Mouse (Mus musculus) lung, embryonic 15.5 days (tissue): ENCODE data around the gene Eif3i. TPM values are rescaled to one million over a fixed set of nuclear protein-coding genes. Genes with fewer than 3 reads are reported as not detected.

Source experiments
- ATAC-seq: fragments of 200-750 bp; cut with Nextera tagmentation; 2 replicates; pipeline ENCODE4 v1.8.0; 2017; ENCODE audit warnings: moderate number of reproducible peaks, borderline replicate concordance; ENCODE audit not compliant: low FRiP score, low TSS enrichment; ENCODE audit errors: extremely low read depth
- H3K27ac ChIP-seq: fragments of 300-500 bp; sonication (generic); 2 replicates; pipeline ENCODE4 v1.5.1; 2015; ENCODE audit warnings: moderate library complexity, mild to moderate bottlenecking, inconsistent platforms
- H3K27me3 ChIP-seq: fragments of 300-500 bp; sonication (generic); 2 replicates; pipeline ENCODE4 v1.6.1; 2015; ENCODE audit warnings: inconsistent platforms
- H3K36me3 ChIP-seq: fragments of 300-500 bp; sonication (generic); 2 replicates; pipeline ENCODE4 v1.6.1; 2015; ENCODE audit warnings: inconsistent platforms
- H3K4me1 ChIP-seq: fragments of 300-500 bp; sonication (generic); 2 replicates; pipeline ENCODE4 v1.6.1; 2015; ENCODE audit warnings: inconsistent platforms
- H3K4me2 ChIP-seq: fragments of 300-500 bp; sonication (generic); 2 replicates; pipeline ENCODE4 v1.6.1; 2015; ENCODE audit warnings: inconsistent platforms, mild to moderate bottlenecking, moderate library complexity
- H3K4me3 ChIP-seq: fragments of 300-500 bp; sonication (generic); 2 replicates; pipeline ENCODE4 v1.5.1; 2015; ENCODE audit warnings: mild to moderate bottlenecking, inconsistent platforms
- H3K9ac ChIP-seq: fragments of 300-500 bp; sonication (generic); 2 replicates; pipeline ENCODE4 v1.6.1; 2015; ENCODE audit warnings: inconsistent platforms
- H3K9me3 ChIP-seq: fragments of 300-500 bp; sonication (generic); 2 replicates; pipeline ENCODE4 v1.6.1; 2016; ENCODE audit warnings: inconsistent platforms
- WGBS: fragments of 180-500 bp; shearing (Covaris S2); methylation state at CpG from one replicate; pipeline ENCODE4 v1.1.7; 2015; 5-methylcytosine and 5-hydroxymethylcytosine counted together
- polyA plus RNA-seq: library from polyadenylated mRNA; unstranded; fragments of >200 nt; fragmentation: Nextera tagmentation; extraction: Ambion mirVana; gene quantifications from 2 replicates; pipeline ENCODE4 v1.2.1, GENCODE M21; 2015

The Eif3i gene
- 259 and 262 TPM in 2 replicates for polyA plus RNA-seq

DNA sequence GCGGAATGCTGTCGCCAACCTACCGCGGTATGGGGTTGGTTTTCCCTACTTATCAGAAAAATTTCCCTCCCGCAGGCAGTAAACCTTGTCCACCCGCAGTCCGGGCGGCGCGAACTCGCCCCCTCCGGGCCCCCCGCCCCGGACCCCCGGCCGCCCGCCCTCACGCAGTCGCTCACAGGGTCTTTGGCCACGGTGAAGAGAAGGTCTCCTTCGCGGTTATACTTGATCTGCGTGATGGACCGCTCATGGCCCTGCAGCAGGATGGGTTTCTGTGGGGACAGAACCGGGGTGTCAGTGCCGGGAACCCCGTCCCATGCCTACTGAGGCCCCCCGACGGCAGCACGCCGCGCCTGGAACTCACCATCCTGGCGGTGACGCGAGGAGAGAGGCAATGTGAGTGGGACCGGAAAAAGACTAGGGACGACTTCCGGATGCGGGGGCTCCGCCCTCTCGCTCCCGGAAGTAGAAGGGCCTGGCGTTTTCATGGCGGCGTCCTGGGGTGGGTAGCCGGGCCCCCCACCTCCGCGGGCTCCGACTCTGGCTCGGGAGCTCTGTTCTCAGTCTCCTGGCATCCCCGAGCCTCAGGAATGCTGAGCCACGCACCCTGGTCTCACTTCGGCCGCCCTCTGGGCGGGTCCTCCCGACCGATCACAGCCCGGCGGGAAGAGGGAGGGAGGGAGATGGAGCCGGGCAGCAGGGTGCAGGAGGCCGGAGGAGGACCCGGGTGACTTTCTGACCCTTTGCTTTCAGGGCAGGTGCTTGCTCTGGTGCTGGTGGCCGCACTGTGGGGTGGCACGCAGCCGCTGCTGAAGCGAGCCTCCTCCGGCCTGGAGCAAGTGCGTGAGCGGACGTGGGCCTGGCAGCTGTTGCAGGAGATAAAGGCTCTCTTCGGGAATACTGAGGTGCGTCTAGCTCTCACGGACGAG is at the start of gene Eif3i, which contains the start of gene Tmem234:
Gene Eif3i (minus strand): TSS at position 416 of the 926 bp plus-strand sequence.
Gene Tmem234 (plus strand): TSS at position 436 of the 926 bp plus-strand sequence.
- Histone ChIP-seq H3K36me3 (peaks cover 43% of the 10 kb centered on the region), H3K4me2 (peak within 1 kb of the TSS; percentile 77), H3K27ac (peak within 1 kb of the TSS; percentile 49), H3K27me3 (no peaks in the 10 kb centered on the region), H3K4me3 (peak within 1 kb of the TSS; percentile 64), H3K4me1 (peaks cover 24% of the 10 kb centered on the region), H3K9ac (peak within 1 kb of the TSS; percentile 67), H3K9me3 (no peaks in the 10 kb centered on the region)
- peak; percentile 87 for ATAC-seq
- under 1% methylated on average over 70 of the region's 74 CpGs for WGBS

- Histone ChIP-seq H3K9me3 (no peaks in the 10 kb centered on the region), H3K36me3 (peaks cover 90% of the 10 kb centered on the region), H3K27ac (no peak overlapping the region), H3K4me3 (no peak overlapping the region), H3K4me2 (no peak overlapping the region), H3K9ac (no peak overlapping the region), H3K27me3 (no peaks in the 10 kb centered on the region), H3K4me1 (no peaks in the 10 kb centered on the region)
- WGBS, result 81% methylated on average over 1 of the region's 1 CpGs
- ATAC-seq, result no peak
Measured at GRCm38 (mm10) chr4:129648656-129649055, 48.2 kb upstream of the Eif3i start.

- ATAC-seq, result no peak
- H3K9ac ChIP-seq, result no peak overlapping the region
- no peak overlapping the region for H3K4me3 ChIP-seq
- peaks cover 59% of the 10 kb centered on the region for H3K36me3 ChIP-seq
- no peak overlapping the region for H3K4me2 ChIP-seq
- peaks cover 6% of the 10 kb centered on the region; the same call in 1 of the 2 replicates for H3K4me1 ChIP-seq
- H3K9me3 ChIP-seq, result no peaks in the 10 kb centered on the region
- H3K27me3 ChIP-seq, result no peaks in the 10 kb centered on the region
- no peak overlapping the region for H3K27ac ChIP-seq
- 82% methylated on average over 6 of the region's 6 CpGs for WGBS
Measured at GRCm38 (mm10) chr4:129645204-129645603, 44.8 kb upstream of the Eif3i start.

- 45% methylated on average over 5 of the region's 5 CpGs for WGBS
- Histone ChIP-seq H3K4me3 (0 out of 2 replicates have a peak overlapping the region, but pooled peaks have one; percentile 65), H3K4me2 (peak overlapping the region; percentile 88), H3K27ac (peak overlapping the region; percentile 44; the same call in 1 of the 2 replicates), H3K9ac (0 out of 2 replicates have a peak overlapping the region, but pooled peaks have one; percentile 22), H3K9me3 (no peaks in the 10 kb centered on the region), H3K36me3 (peaks cover 48% of the 10 kb centered on the region), H3K4me1 (peaks cover 29% of the 10 kb centered on the region), H3K27me3 (no peaks in the 10 kb centered on the region)
- no peak for ATAC-seq
Measured at GRCm38 (mm10) chr4:129641756-129642155, 41.3 kb upstream of the Eif3i start.

- Histone ChIP-seq H3K27ac (peak within 1 kb of the TSS; percentile 96), H3K9me3 (no peaks in the 10 kb centered on the region), H3K9ac (peak within 1 kb of the TSS; percentile 78), H3K4me3 (peak within 1 kb of the TSS; percentile 65), H3K4me1 (peaks cover 29% of the 10 kb centered on the region), H3K4me2 (peak within 1 kb of the TSS; percentile 88), H3K27me3 (no peaks in the 10 kb centered on the region), H3K36me3 (peaks cover 49% of the 10 kb centered on the region)
- WGBS, result under 1% methylated on average over 60 of the region's 60 CpGs
- peak; percentile 95 for ATAC-seq
Measured at GRCm38 (mm10) chr4:129640638-129641467, 40.4 kb upstream of the Eif3i start, which contains the start of gene Txlna. Txlna (minus strand) TSS chr4:129641065.

GRCm38 (mm10) chr4:129640101-129640637 is 39.7 kb upstream of the Eif3i start:
- Histone ChIP-seq H3K36me3 (peaks cover 48% of the 10 kb centered on the region), H3K27me3 (no peaks in the 10 kb centered on the region), H3K4me1 (peaks cover 29% of the 10 kb centered on the region), H3K27ac (peak overlapping the region; percentile 96), H3K9ac (peak overlapping the region; percentile 78), H3K9me3 (no peaks in the 10 kb centered on the region), H3K4me3 (peak overlapping the region; percentile 65), H3K4me2 (peak overlapping the region; percentile 88)
- 2% methylated on average over 17 of the region's 17 CpGs for WGBS
- ATAC-seq, result no peak

DNA sequence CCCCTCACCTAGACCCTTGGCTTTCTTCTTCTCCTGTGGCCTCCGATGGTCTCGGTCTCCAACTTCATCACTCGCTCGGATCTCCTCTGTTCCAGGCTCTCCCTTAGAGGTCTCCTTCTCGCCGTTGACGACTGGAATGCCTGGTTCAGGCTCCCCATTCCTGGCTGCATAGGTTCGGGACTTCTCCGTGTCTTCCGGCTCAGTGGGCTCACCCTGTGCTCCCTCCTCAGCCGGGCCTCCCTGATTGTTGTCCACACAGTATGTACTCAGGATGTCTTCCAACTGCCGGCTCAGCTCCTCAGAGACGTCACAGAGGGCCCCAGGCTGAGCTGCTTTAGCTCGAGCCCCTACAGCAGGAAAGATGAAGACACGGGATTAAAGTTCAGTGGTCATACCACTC is 38.8 kb upstream of the Eif3i start:
- Histone ChIP-seq H3K27me3 (no peaks in the 10 kb centered on the region), H3K9me3 (no peaks in the 10 kb centered on the region), H3K4me2 (peak overlapping the region; percentile 88), H3K9ac (no peak overlapping the region; the same call in 1 of the 2 replicates), H3K4me3 (peak overlapping the region; percentile 65), H3K27ac (no peak overlapping the region), H3K4me1 (peaks cover 29% of the 10 kb centered on the region), H3K36me3 (peaks cover 48% of the 10 kb centered on the region)
- 79% methylated on average over 15 of the region's 15 CpGs for WGBS
- no peak for ATAC-seq

DNA sequence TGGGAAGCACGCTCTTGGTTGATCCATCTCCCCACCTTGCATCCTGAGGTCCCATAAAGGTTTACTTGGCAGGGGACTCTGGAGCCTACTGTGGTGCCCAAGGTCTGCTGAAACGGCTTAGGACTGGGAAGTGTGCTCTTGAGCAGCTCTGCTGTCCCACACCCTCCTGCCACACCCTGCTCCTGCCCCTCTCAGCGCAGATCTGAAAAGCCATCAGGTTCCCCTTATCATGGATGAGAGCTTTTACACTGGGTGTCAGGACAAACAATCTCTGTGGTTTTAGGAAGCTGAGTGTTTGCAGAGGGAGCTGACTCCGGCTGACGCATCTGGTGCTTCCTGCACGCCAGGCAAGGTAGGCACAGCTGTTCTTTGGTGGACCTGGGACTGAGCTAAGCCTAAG is 33.4 kb upstream of the Eif3i start:
- no peak overlapping the region for H3K27ac ChIP-seq
- no peak for ATAC-seq
- no peak overlapping the region for H3K4me2 ChIP-seq
- no peaks in the 10 kb centered on the region for H3K9me3 ChIP-seq
- H3K9ac ChIP-seq, result no peak overlapping the region
- H3K36me3 ChIP-seq, result peaks cover 94% of the 10 kb centered on the region
- H3K4me1 ChIP-seq, result peaks cover 16% of the 10 kb centered on the region
- no peaks in the 10 kb centered on the region for H3K27me3 ChIP-seq
- WGBS, result 74% methylated on average over 6 of the region's 6 CpGs
- H3K4me3 ChIP-seq, result no peak overlapping the region

DNA sequence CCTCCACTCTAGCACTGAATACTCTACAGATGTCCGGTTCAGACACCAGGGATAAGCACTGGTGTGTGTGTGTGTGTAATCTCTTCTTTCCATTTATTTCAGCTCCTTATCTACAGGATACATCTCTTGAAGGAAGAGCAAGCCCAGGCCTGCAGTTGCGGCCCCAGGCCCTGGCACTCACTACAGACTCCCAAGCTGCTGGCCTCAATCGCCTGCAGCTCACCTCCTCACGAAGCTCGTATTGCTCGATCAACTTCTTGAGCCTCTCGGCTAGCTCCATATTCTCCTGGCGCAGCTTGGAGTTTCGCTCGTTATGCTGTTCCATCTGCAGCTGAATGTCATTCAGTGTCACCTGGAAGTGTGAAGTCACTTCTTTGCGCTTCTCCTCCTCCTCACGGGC is 31.4 kb upstream of the Eif3i start:
- peaks cover 97% of the 10 kb centered on the region for H3K36me3 ChIP-seq
- 87% methylated on average over 12 of the region's 12 CpGs for WGBS
- no peak overlapping the region for H3K4me3 ChIP-seq
- no peak overlapping the region for H3K4me2 ChIP-seq
- H3K27me3 ChIP-seq, result no peaks in the 10 kb centered on the region
- ATAC-seq, result no peak
- no peak overlapping the region for H3K9ac ChIP-seq
- H3K27ac ChIP-seq, result no peak overlapping the region
- H3K4me1 ChIP-seq, result peaks cover 8% of the 10 kb centered on the region; the same call in 1 of the 2 replicates
- no peaks in the 10 kb centered on the region for H3K9me3 ChIP-seq

DNA sequence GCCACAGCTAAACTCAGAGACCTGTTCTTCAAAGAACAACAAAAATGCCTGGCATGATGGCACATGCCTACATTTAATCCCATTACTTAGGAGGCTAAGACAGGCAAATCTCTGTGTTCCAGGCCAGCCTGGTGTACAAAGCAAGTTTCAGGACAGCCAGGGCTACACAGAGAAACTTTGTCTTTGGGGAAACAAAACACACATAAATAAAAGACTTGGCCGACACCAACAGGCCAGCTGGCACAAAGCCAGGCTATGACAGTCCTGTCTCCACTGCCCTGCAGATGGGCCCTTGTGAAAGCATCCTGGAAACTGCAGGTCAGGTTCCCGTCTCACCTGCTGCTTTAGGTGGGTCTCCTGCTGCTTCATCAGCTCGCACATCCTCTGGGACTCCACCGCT is 30.5 kb upstream of the Eif3i start:
- Histone ChIP-seq H3K27ac (no peak overlapping the region), H3K4me3 (no peak overlapping the region), H3K4me1 (peaks cover 17% of the 10 kb centered on the region), H3K27me3 (no peaks in the 10 kb centered on the region), H3K9me3 (no peaks in the 10 kb centered on the region), H3K9ac (no peak overlapping the region), H3K4me2 (no peak overlapping the region), H3K36me3 (peaks cover 96% of the 10 kb centered on the region)
- no peak for ATAC-seq
- 70% methylated on average over 4 of the region's 4 CpGs for WGBS

GRCm38 (mm10) chr4:129626035-129626434 is 25.6 kb upstream of the Eif3i start:
- ATAC-seq, result no peak
- H3K27me3 ChIP-seq, result no peaks in the 10 kb centered on the region
- H3K36me3 ChIP-seq, result peaks cover 48% of the 10 kb centered on the region

More at GRCm38 (mm10) chr4:129626035-129626434, 25.6 kb upstream of the Eif3i start:
- no peak overlapping the region for H3K9ac ChIP-seq
- H3K4me2 ChIP-seq, result no peak overlapping the region
- no peaks in the 10 kb centered on the region for H3K9me3 ChIP-seq
- WGBS, result 61% methylated on average over 6 of the region's 6 CpGs
- H3K4me1 ChIP-seq, result peaks cover 43% of the 10 kb centered on the region
- H3K27ac ChIP-seq, result no peak overlapping the region
- H3K4me3 ChIP-seq, result no peak overlapping the region
